Mouse (Mus musculus) midbrain, embryonic 14.5 days (tissue): ENCODE measurements at regions not wholly inside any gene's neighbourhood (a gene's known extent, or its start where the extent isn't known, plus 50 kb on each side); places are given as distances from the start of the nearest gene placed in this dataset.

ENCODE experiments used
- ATAC-seq: fragments of 200-750 bp; cut with Nextera tagmentation; 2 replicates; pipeline ENCODE4 v1.8.0; 2017; ENCODE audit warnings: moderate number of reproducible peaks, moderate library complexity; ENCODE audit not compliant: low FRiP score, low TSS enrichment
- DNase-seq: peaks from one replicate; pipeline ENCODE4 v3.0.0-alpha.2; 2015
- H3K27ac ChIP-seq: fragments of 300-500 bp; sonication (generic); replicated peaks from 2 replicates; pipeline ENCODE4 v1.5.1; 2014; ENCODE audit warnings: mild to moderate bottlenecking, low read depth, low read length, moderate library complexity
- H3K27me3 ChIP-seq: fragments of 300-500 bp; sonication (generic); 2 replicates; pipeline ENCODE4 v1.6.1; 2014; ENCODE audit warnings: low read length, control low read depth, mixed read lengths; ENCODE audit not compliant: control insufficient read depth, insufficient read depth
- H3K36me3 ChIP-seq: fragments of 300-500 bp; sonication (generic); 2 replicates; pipeline ENCODE4 v1.6.1; 2014; ENCODE audit warnings: low read length, control low read depth; ENCODE audit not compliant: control insufficient read depth, insufficient read depth
- H3K4me1 ChIP-seq: fragments of 300-500 bp; sonication (generic); 2 replicates; pipeline ENCODE4 v1.6.1; 2014; ENCODE audit warnings: mild to moderate bottlenecking, antibody characterized with exemption, low read length, control low read depth; ENCODE audit not compliant: control insufficient read depth, insufficient read depth
- H3K4me2 ChIP-seq: fragments of 300-500 bp; sonication (generic); 2 replicates; pipeline ENCODE4 v1.6.1; 2014; ENCODE audit warnings: mild to moderate bottlenecking, low read length, moderate library complexity
- H3K4me3 ChIP-seq: fragments of 300-500 bp; sonication (generic); replicated peaks from 2 replicates; pipeline ENCODE4 v1.5.1; 2014; ENCODE audit warnings: low read depth, low read length
- H3K9ac ChIP-seq: fragments of 300-500 bp; sonication (generic); replicated peaks from 2 replicates; pipeline ENCODE4 v1.6.1; 2014; ENCODE audit warnings: mild to moderate bottlenecking, low read length, moderate library complexity
- H3K9me3 ChIP-seq: fragments of 300-500 bp; sonication (generic); 2 replicates; pipeline ENCODE4 v1.6.1; 2016; ENCODE audit warnings: low read length, control low read depth, mixed read lengths; ENCODE audit not compliant: control insufficient read depth
- WGBS: fragments of 180-500 bp; shearing (Covaris S2); extraction: QIAGEN DNeasy Blood & Tissue Kit; methylation state at CpG from one replicate; pipeline ENCODE4 v1.1.7; 2014; 5-methylcytosine and 5-hydroxymethylcytosine counted together

DNA sequence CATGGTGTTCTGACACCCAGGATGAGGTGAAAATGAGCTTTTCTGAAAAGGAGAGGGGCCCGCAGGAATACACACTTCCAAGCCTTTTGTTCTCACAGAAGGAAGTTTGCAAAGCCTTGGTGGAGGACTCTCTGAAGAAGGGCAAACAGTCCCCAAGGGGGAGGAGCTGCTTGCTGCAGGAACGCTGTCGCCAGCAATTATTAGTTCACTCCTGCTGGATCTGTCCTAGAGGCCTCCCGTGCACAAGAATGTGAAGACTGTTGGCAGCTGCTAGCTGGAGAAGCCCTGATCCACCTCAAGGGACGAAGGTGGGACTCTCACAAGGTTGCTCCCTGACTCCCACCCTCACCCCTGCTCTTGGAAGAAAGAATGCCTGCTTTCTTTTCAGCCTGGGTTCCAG, 85.6 kb upstream of the Olfm4 start:
- H3K4me2 ChIP-seq: no peak overlapping the region

DNA sequence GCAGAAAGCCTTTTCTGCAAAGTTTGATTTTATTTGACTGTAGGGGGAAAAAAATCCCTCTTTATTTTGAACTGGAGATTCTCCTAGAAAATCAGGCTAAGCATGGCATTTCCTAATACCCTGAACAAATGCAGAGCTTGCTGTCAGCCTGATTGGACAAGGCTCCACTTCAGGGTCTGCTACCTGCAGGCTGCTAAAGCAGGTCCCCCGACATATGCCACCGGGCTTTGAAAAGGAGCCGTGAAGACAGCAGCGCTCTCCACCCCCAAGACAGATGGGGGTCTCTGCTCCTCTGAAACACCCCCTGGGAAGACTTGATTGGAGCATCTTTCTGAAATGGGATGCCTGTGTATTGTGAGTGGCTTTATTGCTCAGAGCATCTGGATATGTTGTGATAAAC, 90.6 kb upstream of the Olfm4 start:
- no peaks in the 10 kb centered on the region for H3K27me3 ChIP-seq
- no peak overlapping the region for H3K9ac ChIP-seq
- H3K4me3 ChIP-seq: no peak overlapping the region
- 31% methylated on average over 4 of the region's 4 CpGs for WGBS
- H3K36me3 ChIP-seq: no peaks in the 10 kb centered on the region
- H3K4me1 ChIP-seq: 0 out of 2 replicates have a peak, but pooled peaks cover 5% of the 10 kb centered on the region
- DNase-seq (no peak), ATAC-seq (no peak)
- no peaks in the 10 kb centered on the region for H3K9me3 ChIP-seq
- H3K27ac ChIP-seq: no peak overlapping the region
- H3K4me2 ChIP-seq: no peak overlapping the region

More for the DNA sequence above, 85.6 kb upstream of the Olfm4 start:
- Histone ChIP-seq H3K4me3 (no peak overlapping the region), H3K9me3 (no peaks in the 10 kb centered on the region), H3K4me1 (0 out of 2 replicates have a peak, but pooled peaks cover 5% of the 10 kb centered on the region), H3K27me3 (no peaks in the 10 kb centered on the region), H3K27ac (no peak overlapping the region), H3K9ac (no peak overlapping the region), H3K36me3 (no peaks in the 10 kb centered on the region)
- 14% methylated on average over 5 of the region's 5 CpGs for WGBS
- DNase-seq: no peak
- no peak for ATAC-seq

DNA sequence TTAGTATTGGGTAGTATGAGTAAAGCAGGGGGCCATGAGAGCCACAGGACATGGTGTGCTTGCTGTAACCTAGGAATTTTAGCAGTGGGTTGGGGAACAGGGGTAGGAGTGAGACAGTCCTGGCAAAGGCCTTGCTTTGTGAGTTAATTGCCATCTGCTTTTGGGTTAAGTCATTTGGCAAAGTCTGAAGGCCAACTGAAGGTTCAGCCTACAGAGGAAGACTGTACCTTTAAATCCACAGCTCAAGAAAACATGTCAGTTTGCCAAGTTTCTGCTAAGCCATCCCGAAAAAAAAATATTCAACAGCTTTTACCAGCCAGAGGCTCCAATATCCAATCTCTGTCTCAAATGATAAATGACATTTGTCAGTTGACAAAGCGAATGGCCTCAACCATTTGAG, 93.2 kb upstream of the Olfm4 start:
- H3K36me3 ChIP-seq: no peaks in the 10 kb centered on the region
- WGBS: 81% methylated on average over 2 of the region's 2 CpGs
- ATAC-seq (no peak), DNase-seq (no peak)
- H3K4me1 ChIP-seq: no peaks in the 10 kb centered on the region
- no peaks in the 10 kb centered on the region for H3K9me3 ChIP-seq
- no peak overlapping the region for H3K4me2 ChIP-seq
- H3K4me3 ChIP-seq: no peak overlapping the region
- H3K27me3 ChIP-seq: 0 out of 2 replicates have a peak, but pooled peaks cover 4% of the 10 kb centered on the region
- H3K27ac ChIP-seq: no peak overlapping the region
- H3K9ac ChIP-seq: no peak overlapping the region

DNA sequence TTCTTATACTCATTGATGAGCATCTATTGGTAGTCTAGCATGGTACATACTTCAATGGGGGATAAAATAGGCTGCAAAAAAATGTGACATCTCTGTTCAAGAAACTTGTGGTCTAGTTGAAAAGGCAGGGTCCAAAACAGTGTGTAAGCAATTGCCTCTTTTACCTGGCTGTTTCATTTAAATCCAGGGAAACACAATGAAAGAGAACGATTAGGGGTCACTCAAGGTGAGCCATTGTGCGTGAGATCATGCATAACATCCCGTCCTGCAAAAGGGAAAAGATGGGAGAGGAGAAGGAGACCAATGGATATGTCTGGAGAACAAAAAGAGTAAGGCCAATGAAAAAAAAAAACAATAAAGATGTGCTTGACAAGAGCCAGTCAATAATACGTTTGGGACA, 93.6 kb upstream of the Olfm4 start:
- no peak for ATAC-seq
- WGBS: 81% methylated on average over 4 of the region's 4 CpGs

DNA sequence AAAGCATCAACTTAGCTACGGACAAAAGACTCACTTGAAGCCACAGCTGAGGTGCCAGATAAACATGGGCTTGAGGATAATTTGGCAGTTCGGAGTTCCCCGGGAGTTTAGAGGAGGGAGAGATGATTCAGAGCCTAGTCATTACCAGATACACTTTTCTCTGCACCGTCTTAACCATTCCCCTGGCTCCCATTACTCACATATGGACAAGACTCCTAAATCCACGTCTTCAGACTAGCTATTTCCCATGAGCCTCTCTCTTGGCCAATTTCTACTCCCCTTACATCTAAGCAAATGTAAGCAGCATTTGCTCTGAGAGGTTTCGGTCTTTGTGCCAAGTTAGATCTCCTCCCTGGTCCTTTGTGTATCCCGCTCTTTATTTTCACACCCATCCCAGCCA, 100.4 kb upstream of the Olfm4 start:
- Histone ChIP-seq H3K4me3 (no peak overlapping the region), H3K27me3 (peaks cover 10% of the 10 kb centered on the region; the same call in 1 of the 2 replicates), H3K4me1 (peaks cover 42% of the 10 kb centered on the region), H3K27ac (no peak overlapping the region), H3K36me3 (no peaks in the 10 kb centered on the region), H3K4me2 (no peak overlapping the region), H3K9ac (no peak overlapping the region), H3K9me3 (no peaks in the 10 kb centered on the region)
- DNase-seq (no peak), ATAC-seq (no peak)
- WGBS: 67% methylated on average over 7 of the region's 7 CpGs

More for the DNA sequence above, 93.6 kb upstream of the Olfm4 start:
- Histone ChIP-seq H3K4me3 (no peak overlapping the region), H3K27ac (no peak overlapping the region), H3K36me3 (no peaks in the 10 kb centered on the region), H3K27me3 (0 out of 2 replicates have a peak, but pooled peaks cover 8% of the 10 kb centered on the region), H3K4me1 (no peaks in the 10 kb centered on the region), H3K9ac (no peak overlapping the region), H3K9me3 (no peaks in the 10 kb centered on the region), H3K4me2 (no peak overlapping the region)
- DNase-seq: no peak

DNA sequence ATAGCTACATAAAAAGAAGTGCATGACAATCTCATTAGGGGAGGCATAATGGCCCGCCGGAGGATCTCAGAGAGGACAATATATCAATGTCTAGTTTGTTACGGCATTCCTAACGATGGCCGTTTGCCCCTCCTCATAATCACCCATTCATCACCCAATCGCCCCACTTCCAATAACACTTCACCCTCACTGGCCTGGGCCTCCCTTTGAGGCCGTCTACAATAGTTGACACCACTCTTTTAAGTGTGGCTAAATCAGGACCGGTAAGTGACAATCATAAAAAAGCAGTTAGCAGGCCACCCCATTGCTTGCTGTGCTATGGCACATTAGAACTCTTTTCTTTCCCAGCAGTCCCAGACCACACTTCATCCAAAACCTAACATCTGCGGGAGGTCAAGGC, 102.2 kb upstream of the Olfm4 start:
- peak; percentile 28; the same call in 1 of the 2 replicates for ATAC-seq
- Histone ChIP-seq H3K27me3 (peaks cover 18% of the 10 kb centered on the region), H3K4me3 (no peak overlapping the region), H3K4me1 (peaks cover 42% of the 10 kb centered on the region), H3K9ac (no peak overlapping the region), H3K9me3 (no peaks in the 10 kb centered on the region), H3K27ac (no peak overlapping the region), H3K4me2 (no peak overlapping the region), H3K36me3 (no peaks in the 10 kb centered on the region)
- DNase-seq: peak; percentile 29
- WGBS: 19% methylated on average over 9 of the region's 9 CpGs

DNA sequence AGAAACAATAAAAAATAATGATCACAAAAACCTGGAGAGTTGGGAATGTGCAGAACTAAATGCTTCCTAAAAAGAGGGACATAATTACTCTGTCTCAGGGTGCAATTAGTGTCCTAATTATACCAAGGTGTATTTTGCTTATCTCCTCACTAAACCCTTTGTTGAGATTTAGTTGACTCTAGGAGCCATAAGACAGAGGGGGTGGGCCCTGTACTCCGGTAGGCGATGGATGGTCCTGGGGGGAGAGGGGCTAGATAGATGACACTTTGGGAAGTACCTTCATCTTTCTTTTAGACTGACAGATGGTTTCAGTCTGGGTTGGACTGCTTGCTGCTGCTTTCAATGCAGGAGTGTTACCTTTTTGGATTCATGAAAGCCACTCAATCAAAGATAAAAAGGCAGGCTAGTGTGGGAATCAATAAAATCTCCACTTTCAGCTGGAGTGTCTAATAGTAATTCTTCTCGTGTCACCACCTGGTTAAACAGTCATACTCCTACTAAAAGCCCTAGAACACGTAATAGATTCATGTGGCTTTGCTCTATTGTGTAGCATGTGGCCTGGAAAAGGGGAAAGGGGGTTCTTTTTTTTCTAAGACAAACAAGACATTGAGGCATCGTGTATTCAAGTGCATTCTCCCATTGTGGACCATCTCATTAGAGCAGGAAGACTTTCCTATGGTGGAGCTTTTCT, 103.7 kb upstream of the Olfm4 start:
- no peaks in the 10 kb centered on the region for H3K9me3 ChIP-seq
- no peak overlapping the region for H3K9ac ChIP-seq
- no peaks in the 10 kb centered on the region for H3K36me3 ChIP-seq
- H3K27me3 ChIP-seq: peaks cover 16% of the 10 kb centered on the region
- H3K27ac ChIP-seq: peak overlapping the region; percentile 22; the same call in 1 of the 2 replicates
- H3K4me3 ChIP-seq: no peak overlapping the region
- H3K4me1 ChIP-seq: peaks cover 42% of the 10 kb centered on the region
- DNase-seq (no peak), ATAC-seq (no peak; the same call in 1 of the 2 replicates)
- 29% methylated on average over 5 of the region's 5 CpGs for whole genome bisulfite sequencing
- no peak overlapping the region for H3K4me2 ChIP-seq

DNA sequence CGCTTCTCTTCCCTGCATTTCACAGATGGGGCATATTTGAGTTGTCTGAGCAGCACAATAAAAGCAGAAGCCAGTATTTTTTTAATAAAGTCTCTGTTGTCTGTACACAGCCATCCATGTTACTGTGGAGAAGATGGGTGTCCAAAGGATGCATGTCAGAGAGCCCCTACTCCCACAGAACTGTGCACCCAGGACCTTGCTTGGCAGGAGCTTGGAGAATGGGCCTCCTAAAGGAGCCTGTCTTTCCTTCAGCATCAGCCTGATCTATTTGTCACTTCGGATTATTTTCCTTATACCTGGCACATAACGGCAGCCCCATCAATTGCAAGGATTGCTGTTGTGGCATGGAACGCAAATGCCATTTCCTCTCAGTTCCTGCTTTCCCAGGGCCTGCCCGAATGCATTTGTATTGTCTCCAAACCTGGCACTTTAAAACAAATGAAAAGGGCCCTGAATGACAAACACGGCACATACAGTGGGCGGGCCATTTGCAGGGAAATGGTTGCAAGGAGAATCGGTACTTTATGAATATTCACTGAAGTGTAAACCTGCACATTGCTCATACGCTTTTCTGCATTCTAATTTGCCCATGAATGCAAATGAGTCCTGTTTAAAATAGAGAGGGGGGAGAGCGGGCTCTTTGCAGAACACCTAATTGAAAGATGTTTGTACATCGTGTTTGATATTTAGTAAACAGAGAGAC, 104.4 kb upstream of the Olfm4 start:
- WGBS: 46% methylated on average over 11 of the region's 11 CpGs
- DNase-seq (peak; percentile 60), ATAC-seq (peak; percentile 37; the same call in 1 of the 2 replicates)
- H3K4me1 ChIP-seq: peaks cover 42% of the 10 kb centered on the region
- no peak overlapping the region for H3K9ac ChIP-seq
- peaks cover 16% of the 10 kb centered on the region for H3K27me3 ChIP-seq
- H3K27ac ChIP-seq: peak overlapping the region; percentile 64
- no peak overlapping the region for H3K4me2 ChIP-seq
- no peaks in the 10 kb centered on the region for H3K36me3 ChIP-seq
- no peaks in the 10 kb centered on the region for H3K9me3 ChIP-seq
- no peak overlapping the region for H3K4me3 ChIP-seq
